Mouse (Mus musculus): ENCODE results near the gene Col4a4.

DNA sequence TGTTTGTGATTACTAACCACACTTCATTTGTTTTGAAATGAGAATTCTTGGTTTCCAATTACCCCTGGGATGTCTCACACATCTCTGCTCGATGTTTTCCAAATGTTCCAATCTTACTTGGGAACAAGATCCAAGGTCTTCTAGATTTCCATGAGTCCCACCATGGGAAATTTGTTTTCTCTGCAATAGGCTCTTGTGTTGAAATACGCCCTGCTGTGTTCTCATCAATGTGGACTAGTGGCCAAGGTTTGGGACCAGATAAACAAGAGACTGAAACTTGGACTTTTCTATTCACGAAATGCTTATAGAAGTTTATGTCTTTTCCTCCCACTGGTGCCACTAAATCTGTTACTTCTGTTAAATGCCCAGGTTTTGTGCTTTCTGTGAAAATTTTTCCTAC is 11.0 kb downstream of the Col4a4 start:
- TF ChIP-seq CTCF (IDR thresholded peaks at IDR 0.05; ENCODE audit: control insufficient read depth, insufficient read depth, low read length) (no peak), POLR2A (IDR thresholded peaks at IDR 0.05; ENCODE audit: borderline replicate concordance, control insufficient read depth, low read depth, low read length) (no peak)
